Mouse (Mus musculus) T-cell, adult 2 months (primary cell): ENCODE results near the gene Pithd1.

Experiments used
- DNase-seq: peaks from one replicate; pipeline ENCODE4 v3.0.0; 2022; ENCODE audit warnings: low spot score

The Pithd1 gene

DNA sequence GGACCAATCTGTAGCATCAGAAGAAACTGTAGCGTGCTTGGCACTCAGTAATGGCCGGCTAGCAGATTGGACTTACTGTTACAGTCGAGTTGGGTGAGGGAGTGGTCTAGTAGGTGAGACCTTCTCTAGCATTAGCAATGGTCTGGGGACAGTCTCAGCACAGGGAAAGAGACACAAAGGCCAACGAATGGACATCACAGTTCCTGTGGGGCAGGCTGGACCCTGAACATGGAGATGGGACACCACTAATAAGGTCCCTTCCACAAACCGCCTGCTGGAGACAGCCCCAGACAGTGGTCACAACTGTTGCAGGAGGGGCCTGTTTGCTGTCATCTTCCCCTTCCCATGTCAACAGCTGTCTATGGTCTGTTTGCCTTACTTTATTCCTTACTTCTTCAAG, 25.4 kb downstream of the Pithd1 start:
- no peak for DNase-seq

DNA sequence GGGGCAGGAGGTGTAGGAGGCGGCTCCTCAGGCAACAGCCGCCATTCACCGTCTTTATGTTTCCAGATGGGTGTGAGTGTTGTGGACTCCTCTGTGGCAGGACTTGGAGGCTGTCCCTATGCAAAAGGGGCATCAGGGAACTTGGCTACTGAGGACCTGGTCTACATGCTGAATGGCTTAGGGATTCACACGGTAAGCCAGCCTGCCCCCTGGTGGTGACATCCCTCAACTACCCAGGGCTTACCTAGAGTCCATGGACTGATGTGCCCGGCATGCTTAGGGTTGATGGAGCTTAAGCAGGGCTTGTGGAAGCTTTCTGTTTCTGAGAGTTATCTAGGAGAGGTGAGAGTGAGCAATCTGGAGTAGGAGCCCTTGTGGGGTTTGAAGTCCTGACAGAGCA, 26.3 kb downstream of the Pithd1 start:
- DNase-seq, result peak; percentile 75

DNA sequence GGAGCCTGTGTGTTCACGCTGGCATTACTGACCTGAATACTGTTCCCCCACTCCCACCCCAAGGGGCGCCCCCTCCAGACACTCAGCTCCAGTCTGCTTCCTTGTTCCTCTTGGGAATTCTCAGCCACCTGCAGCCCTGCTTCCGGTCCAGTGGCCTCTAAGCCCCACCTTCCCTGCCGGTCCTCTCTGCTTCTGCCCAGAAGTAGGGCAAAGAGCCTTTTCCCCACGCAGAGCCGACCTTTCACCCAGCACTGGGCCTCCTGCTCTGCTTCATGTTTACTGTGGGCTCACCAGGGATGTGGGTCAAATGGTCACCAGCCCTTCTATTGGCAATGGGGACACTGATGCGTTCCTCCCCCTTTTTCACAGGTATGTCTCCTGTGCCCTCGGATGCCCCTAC, 28.7 kb downstream of the Pithd1 start:
- DNase-seq, result no peak

DNA sequence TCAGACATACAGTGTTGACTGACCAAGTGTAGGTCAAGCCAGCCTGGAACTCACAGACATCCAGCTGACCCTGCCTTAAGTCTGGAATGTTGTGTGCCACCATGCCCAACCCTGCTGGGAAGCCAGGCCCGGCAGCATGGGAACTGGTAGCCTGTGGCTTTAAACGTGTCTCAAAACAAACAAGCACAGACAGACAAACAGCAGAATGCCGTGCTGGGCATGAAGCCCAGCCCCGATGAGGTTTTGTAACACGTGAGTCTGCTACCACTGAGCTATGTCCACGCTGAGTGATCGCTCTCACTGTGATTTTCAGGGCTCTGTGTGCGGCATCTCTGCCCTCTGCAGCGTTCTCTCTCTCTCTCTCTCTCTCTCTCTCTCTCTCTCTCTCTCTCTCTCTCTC, 31.2 kb downstream of the Pithd1 start:
- no peak for DNase-seq

DNA sequence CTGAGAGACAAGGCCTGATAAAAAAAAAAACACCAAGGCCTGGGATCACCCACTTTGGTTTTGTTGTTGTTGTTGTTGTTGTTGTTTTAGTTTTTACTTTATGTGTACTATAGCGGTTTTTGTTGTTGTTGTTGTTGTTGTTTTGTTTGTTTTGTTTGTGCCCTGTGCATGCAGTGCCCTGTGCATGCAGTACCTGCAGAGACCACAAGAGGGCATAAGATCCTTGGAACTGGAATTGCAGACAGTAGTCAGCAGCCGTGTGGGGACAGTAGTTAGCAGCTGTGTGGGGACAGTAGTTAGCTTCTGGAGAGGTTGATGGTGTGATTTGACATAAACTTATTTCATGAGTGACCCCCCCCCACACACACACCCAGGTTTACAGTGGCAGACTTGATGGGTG, 32.8 kb downstream of the Pithd1 start:
- DNase-seq, result peak; percentile 73

DNA sequence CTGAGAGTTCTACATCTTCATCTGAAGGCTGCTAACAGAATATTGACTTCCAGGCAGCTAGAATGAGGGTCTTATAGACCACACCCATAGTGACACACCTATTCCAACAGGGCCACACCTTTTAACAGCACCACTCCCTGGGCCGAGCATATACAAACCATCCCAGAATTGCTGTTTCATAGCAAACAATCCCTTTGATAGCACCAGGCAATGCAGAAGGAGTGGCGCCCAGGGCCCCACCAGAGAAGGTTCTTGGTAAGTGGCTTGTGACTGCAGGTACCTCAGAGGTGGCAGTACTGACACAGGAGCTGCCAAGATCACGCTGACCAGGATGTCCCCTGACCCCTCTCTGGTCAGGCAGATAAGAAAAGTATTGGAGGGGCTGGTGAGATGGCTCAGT, 33.9 kb downstream of the Pithd1 start:
- no peak for DNase-seq

DNA sequence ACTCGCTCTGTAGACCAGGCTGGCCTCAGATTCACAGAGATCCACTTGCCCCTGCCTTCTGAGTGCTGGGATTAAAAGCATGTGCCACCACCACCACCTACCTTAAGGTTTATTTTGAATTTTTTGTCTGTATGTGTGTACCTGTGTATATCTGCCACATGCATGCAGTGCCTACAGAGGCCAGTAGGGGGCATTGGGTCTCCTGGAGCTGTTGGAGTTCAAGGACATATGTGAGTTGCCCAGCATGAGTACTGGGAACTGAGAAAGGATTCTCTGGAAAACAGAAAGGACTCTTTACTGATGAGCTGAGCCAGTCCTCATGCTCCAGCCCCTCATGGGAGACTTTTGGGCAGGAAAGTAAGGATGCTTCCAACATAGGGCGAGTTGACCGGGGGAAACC, 35.6 kb downstream of the Pithd1 start:
- DNase-seq, result peak; percentile 25

DNA sequence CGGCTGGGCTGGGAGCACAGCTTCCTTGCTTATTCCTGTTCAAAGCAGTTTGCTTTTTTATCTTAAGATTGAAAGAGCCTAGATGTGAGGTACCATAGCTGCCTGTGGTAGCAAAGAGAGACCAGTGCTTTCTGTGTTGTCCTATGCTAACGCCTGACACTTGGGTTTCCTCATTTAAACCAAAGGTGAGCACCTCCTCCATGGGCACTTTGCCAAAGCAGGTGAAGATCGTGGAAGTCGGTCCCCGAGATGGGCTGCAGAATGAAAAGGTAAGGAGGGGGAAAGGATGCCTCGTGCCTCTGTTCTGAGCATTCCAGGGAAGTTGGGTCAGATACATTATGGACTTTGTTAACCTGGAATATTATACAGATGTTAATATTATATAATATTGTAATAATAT, 36.7 kb downstream of the Pithd1 start:
- no peak for DNase-seq

DNA sequence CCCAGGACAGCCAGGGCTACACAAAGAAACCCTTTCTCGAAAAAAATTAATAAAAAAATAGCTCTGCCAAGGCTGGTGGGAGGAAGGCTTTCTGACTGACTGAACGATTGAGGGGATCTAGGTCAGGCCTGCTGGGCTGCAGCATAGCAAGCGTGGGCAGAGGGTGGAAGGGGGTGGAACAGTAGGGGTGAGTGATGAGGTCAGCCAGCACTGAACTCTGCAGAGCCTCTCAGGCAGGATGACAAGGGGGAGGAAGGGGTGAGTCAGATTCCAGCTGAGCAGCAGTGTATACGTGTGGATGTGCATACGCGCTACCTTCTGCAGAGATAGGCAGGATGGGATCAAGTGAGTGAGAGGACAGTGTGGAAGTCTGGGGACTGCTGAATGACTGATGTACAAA, 37.2 kb downstream of the Pithd1 start:
- no peak for DNase-seq

DNA sequence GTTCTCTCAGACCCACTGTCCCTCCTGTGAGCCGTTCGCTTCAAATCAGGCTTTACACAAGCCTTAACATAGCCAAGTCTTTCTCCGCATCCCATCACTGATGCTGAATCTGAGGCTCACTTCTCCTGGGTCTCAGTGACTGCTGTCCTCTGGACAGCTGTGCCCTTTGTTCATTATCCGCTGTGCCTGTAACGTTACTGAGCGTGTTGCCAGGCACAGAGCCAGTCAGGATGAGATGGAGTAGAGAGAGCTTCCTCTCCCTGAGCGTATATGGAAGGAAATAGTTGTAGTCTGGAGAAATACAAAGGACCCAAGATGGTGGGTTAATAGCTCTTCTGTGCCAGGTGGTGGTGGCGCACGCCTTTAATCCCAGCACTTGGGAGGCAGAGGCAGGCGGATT, 37.6 kb downstream of the Pithd1 start:
- DNase-seq, result no peak

DNA sequence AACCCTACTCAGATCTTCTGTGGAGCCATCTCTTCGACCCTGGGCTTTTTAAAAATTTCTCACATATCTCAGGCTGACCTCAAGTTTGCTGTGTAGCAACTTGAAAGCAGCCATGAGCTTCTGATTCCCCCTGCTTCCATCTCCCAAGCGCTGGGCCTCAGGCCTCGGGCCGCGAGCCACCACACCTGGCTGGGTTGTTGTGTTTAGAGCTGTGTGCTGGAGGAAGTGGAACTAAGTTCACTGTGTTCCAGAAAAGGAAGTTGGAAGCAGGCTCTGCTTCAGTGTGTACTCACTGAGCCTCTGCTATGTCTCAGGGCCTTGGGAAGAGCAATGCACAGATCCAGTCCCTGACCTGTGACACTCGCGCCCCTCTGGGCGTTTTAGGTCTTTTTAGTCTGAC, 38.9 kb downstream of the Pithd1 start:
- no peak for DNase-seq

DNA sequence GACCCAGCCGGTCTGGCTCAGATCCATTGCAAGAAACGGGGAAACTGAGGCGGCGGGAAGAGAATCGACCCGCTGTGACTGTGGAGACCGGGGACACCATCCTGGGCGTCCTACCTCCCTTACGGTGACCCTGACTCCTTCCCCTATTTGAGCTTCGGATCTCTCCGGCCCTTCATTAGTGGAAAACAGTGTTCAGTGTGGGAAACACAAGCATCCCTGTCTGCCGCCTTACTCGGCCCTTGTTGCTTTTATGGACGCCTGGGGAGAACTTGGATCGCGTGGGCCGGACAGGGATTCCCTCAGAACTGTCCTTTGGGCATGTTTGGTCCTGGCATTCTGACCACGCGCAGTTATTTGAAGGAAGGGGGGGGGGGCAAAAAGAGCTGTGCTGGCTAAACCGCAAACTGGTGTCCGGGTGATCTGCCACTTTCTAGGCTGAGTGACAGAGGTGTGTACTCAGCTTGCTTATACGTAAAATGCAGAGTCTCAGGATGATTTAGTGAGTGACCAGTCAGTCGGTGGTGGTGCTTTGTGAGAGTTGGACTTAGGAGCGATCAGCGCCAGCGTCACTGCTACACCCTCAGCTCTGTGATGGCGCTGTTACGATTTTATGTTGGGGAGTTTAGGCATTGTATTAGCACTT, 40.3 kb downstream of the Pithd1 start:
- DNase-seq, result no peak

DNA sequence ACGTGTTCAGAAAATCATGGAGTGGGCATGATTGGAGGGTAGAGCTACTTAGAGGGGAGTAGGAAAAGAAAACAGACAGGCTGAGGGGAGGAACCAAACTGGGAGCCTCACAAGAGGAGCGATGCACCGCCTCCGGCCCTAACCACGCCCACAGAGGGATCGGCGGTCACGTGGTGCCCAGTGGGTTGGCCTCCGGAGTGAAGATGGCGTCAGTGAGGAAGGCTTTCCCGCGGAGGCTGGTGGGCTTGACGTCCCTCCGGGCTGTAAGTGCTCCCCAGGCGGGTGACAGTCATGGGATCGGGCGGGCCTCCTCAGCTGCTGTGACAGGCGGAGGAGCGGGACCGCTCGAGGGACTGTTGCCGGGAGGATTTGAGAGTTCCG, 40.8 kb downstream of the Pithd1 start, which contains the start of gene Hmgcl:
Gene Hmgcl, plus strand, starts transcription at position 171 of the 381 bp plus-strand sequence.
- DNase-seq, result peak; percentile 91

DNA sequence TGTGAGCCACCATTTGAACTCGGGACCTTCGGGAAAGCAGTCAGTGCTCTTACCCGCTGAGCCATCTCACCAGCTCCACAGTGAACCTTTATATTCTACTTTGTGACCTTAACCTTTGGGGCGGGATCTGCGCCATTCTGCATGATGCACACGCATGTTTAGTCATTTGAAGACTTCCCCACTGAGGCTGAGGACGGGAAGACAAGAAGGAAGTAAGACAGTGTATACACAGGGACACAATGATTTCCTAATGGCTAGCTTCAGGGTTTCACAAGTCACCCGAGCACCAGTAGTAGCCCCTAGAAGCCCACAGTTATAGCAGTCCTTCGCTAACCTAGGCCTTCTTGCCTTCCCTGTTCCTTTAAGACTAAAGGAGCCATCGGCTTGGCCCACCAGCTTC, 41.4 kb downstream of the Pithd1 start:
- DNase-seq, result no peak

DNA sequence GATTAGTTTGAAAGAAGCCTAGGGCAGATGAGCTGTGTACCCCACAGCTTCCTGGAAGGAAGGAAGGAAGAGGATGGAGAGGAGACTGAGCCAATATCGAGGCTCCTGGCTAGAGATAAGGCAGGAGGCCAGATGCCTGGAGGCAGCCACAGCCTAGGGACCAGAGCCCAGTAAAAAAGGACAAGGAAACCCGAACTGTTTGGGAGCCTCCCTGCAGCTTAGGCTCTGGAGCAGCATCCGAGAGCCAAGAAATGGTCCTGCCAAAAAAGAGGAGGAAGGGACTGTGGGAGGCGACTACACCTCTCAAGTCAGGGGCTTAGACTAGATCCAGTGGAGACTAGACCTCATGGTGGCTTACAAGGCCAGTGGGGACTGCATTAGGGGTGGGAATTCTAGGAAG, 43.7 kb downstream of the Pithd1 start:
- no peak for DNase-seq

DNA sequence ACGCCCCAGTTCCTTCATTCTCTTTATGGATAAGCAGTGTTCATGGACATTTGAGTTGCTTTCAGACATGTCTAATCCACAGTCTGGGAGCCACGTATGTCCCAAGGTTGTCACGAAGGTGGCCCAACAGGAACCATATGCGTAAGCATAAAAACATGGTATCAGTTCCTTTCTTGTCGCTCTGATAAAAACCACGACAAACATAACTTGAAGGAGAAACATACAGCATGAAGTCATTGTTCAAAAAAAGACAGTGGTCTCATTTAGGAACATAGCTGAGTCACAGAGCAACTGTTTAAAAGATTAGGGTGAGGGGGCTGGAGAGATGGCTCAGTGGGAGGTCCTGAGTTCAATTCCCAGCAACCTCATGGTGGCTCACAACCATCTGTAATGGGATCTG, 44.9 kb downstream of the Pithd1 start:
- DNase-seq, result no peak

DNA sequence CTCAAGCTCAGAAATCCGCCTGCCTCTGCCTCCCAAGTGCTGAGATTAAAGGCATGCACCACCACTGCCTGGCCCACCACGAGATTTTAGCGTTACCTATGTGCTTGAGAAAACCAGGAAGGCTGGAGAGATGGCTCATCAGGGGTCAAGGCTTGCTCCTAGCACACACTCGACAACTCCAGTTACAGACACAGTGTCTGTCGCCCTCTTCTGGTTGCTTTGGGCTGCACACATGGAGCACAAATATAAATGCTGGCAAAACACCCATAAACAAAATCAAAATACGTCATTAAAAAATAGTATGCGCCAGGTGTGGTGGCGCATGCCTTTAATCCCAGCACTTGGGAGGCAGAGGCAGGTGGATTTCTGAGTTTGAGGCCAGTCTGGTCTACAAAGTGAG, 46.0 kb downstream of the Pithd1 start:
- DNase-seq, result peak; percentile 25

DNA sequence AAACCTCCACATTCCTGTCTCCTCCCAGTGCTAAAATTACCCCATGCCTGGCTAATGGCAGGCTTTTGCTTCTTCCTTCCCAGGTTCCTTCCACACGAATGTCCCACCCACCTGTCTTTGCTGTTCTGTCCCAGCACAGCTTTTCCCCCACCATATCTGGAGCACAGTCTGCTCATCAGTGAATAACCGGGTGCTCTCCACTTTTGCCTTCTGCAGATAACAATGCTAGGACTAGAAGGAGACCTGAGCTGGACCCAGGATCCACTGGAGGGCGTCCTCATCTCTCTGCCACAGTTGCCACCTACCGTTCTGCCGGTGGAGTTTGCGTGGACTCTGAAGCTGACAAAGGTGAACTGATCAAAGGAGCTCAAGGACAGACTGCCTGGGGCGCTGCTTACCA, 48.2 kb downstream of the Pithd1 start:
- no peak for DNase-seq

DNA sequence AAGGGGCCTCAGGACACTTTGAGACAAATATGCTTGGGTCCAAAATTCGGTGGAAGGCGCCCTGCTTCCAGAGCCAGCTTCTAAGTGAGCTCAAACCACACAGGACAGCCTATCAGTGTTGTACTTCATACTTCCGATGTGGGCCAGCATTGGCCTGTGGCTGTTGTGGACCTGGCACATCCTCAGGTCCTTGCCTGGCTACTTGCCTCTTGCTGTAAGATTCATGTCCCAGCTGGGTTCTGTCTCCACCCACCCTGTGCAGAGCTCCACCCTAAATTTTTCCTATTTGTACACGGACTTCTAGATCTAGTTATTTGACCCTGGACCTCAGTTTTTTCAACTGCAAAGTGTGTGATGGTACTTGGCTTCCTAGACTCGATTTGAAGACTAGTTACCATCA, 51.6 kb downstream of the Pithd1 start:
- DNase-seq, result no peak

DNA sequence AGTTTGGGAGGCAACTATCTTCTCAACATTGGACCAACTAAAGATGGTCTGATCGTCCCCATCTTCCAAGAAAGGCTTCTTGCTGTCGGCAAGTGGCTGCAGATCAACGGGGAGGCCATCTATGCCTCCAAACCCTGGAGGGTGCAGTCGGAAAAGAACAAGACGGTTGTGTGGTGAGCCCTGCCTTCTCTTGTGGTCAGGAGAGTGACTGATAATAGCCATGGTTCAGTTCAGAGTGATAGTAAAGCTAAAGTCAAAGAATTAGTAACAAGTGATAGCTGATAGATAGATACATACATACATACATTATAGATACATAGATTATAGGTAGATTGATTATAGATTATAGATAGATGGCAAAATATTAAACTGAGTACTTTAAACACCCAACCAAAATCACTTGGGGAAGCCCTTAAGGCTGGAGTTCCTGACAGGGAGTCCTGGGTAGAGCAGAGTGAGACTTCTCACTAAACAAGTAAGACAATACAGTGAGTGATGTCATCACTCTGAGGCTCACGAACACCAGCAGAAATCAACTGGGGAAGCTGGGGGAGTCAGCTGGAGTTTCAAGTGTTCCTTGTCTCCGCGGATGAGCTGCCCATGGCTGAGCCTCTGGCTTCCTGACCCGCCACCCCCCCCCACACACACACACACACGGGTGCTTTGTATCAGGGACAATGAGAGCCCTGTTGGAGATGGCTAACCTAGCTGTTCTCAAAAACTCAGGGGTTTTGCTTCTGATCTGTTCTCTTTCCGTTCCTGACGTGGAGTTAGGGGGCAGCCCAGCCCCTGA, 52.2 kb downstream of the Pithd1 start:
- DNase-seq, result no peak

DNA sequence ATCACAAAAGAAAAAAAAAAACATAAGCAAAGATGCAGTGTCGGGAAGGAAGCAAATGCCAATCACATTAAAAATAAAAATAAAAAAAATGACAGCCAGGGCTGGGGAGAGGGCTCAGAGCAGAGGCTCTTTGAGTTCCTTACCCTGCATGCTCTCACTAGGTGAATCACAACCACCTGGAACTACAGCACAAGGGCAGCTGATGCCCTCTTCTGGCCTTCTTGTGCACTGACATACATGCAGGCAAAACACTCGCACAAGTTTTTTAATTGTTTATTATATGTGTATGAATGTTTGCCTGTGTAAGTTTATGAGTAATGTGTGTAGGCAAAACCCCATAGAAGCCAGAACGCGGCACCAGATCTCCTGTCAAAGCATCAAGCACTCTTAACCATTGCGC, 55.2 kb downstream of the Pithd1 start:
- peak; percentile 55 for DNase-seq

DNA sequence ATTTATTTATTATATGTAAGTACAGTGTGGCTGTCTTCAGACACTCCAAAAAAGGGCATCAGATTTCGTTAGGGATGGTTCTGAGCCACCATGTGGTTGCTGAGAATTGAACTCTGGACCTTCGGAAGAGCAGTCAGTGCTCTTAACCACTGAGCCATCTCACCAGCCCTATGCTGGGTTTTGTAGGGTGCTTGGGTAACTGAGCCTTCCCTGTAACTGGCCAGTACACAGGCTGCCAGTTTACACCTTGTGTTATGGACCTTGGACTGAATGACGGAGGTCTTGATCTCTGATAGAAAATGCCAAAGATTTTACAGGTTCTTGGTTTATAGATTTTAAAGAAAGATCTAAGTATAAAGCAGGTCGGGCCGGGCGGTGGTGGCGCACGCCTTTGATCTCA, 56.8 kb downstream of the Pithd1 start:
- DNase-seq, result no peak

DNA sequence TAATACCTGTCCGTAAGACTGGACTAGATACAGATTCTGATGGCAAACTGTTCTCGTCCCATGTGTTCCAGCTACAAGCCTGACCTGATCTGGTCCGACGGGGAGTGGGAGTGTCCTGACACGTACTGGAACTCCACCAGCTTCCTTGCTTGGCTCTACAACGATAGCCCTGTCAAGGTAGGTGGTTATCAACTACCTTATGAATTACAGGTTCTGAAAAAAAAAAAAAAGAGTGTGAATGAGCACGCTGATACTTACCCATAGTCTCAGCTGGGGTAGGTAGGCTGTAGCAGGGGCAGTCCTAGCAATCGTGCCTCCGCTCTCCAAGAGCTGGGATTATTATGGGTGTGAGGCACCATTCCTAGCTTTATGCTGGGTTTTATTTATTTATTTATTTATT, 57.2 kb downstream of the Pithd1 start:
- DNase-seq, result no peak

DNA sequence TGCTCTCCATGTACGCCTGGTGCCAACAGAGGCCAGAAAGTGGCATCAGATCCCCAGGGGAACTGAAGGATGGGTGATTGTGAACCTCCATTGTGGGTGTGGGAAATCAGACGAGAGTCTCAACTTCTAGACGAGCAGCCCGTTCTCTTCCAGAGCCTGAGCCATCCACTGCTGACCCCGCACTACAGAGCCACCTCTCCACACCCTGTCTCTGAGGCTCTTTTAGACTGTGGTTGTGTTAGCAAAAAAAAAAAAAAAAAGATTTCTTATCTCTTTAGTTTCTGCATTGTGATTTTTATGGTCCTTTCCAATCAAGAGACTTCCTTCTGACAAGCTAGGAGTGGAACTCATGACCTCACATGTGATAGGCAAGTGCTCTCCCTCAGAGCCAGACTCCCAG, 57.7 kb downstream of the Pithd1 start:
- DNase-seq, result no peak
